Mouse (Mus musculus) megakaryocyte, embryonic 14.5 days (primary cell): ENCODE measurements around the gene Tex30.

Experiments
- FLI1 ChIP-seq: IDR thresholded peaks from 2 replicates; pipeline ENCODE4 v1.6.1; 2012; ENCODE audit warnings: low read length, inconsistent platforms, mixed read lengths
- GATA1 ChIP-seq: IDR thresholded peaks from 3 replicates; pipeline ENCODE4 v1.6.1; 2012; ENCODE audit warnings: mixed read lengths, low read length, inconsistent platforms, borderline replicate concordance

GRCm38 (mm10) chr1:44117571-44117970, 15.3 kb upstream of the Tex30 start:
- no peak for TF ChIP-seq GATA1
- TF ChIP-seq FLI1, result no peak
